Mouse (Mus musculus): Measurements from ENCODE around the gene Nmb.
"Not testable (repeated sequence)": the region's sequence is repeated elsewhere in the genome, so short reads cannot be mapped to it uniquely, and the experiment has no call there.

DNA sequence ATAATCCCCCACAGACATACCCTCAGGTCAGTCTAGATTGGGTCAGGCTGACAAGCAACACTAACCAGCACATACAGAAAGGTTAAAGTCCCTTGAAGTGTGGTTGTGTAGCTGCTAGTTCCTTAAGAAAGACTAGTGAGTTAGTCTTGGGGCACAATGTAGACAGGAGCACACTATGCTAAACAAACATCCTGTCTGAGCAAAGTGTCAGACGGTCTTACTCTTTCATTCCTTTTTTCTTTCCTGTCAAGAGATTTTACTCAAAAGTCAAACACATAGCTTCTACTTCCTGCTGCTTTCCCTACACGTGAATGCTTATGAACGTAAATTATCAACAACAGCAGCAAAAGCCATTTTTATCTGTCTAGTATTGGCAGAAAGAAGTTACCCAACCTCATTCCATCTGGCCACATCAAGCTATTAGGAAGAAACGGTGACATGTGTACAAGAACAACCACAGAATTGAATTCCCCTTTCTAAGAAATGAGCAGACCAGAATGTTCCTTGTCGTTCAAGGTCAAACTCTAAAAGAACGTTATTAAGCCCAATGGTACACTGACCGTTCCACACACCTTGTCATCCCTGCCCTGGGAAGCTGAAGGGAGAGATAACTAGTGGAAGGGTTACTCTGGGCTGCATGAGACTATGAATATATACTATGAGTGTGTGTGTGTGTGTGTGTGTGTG lies 31.9 kb upstream of the Nmb start:
- TF ChIP-seq POLR2A (IDR thresholded peaks at IDR 0.05; ENCODE audit: insufficient read depth, low read depth, low read length); CTCF (IDR thresholded peaks at IDR 0.05): not testable (repeated sequence)

Measured in heart, adult 2 months (tissue).